Mouse (Mus musculus): Measurements from ENCODE around the gene Sh3gl1.

DNA sequence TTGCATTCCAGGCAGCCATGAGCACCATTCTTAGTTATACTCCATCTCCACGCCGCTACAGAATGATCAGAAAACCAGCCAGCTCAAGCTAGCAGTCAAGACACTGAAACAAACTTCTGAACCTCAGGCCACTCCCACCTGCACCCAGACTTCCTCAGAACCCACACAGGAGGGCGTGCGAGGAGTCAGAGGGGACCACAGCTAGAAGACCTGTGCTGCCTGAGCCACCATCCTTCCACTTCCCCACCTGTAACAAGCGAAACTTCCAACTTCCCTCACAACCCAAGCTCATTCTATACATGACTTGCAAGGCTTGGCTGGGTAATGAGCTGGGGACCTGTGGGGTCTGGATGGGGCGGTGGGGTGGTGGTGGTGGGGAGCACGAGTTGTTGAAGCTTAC lies 3.6 kb downstream of the Sh3gl1 start:
- TF ChIP-seq CTCF (IDR thresholded peaks at IDR 0.05; ENCODE audit: borderline replicate concordance, control insufficient read depth, extremely low read depth, insufficient read depth, low read length, poor library complexity) = no peak
- no peak for TF ChIP-seq POLR2A (IDR thresholded peaks at IDR 0.05; ENCODE audit: control insufficient read depth, extremely low read depth, insufficient read depth, low read length, poor library complexity)

Data from thymus, adult 2 months (tissue).